Mouse (Mus musculus): ENCODE data around the gene Arhgap23.

- TF ChIP-seq POLR2A (IDR thresholded peaks at IDR 0.05; ENCODE audit: low read depth, low read length): no peak
- TF ChIP-seq CTCF (conservative IDR thresholded peaks at IDR 0.05; ENCODE audit: insufficient read depth, insufficient read length, low read depth, low read length): no peak
These were observed 47.8 kb downstream of the Arhgap23 start for GRCm38 (mm10) chr11:97463166-97463565.

Data from kidney, adult 2 months (tissue).